Mouse (Mus musculus) midbrain, embryonic 12.5 days (tissue): ENCODE results near the gene Ercc2. TPM values are rescaled to one million over a fixed set of nuclear protein-coding genes. Genes with fewer than 3 reads are reported as not detected.

ENCODE experiments used
- ATAC-seq: fragments of 200-750 bp; cut with Nextera tagmentation; 2 replicates; pipeline ENCODE4 v1.8.0; 2017; ENCODE audit warnings: low read depth, moderate TSS enrichment, moderate library complexity; ENCODE audit not compliant: low FRiP score
- H3K27ac ChIP-seq: fragments of 300-500 bp; sonication (generic); replicated peaks from 2 replicates; pipeline ENCODE4 v1.5.1; 2016; ENCODE audit warnings: mild to moderate bottlenecking
- H3K27me3 ChIP-seq: fragments of 300-500 bp; sonication (generic); 2 replicates; pipeline ENCODE4 v1.6.1; 2016; ENCODE audit warnings: mild to moderate bottlenecking
- H3K36me3 ChIP-seq: fragments of 300-500 bp; sonication (generic); 2 replicates; pipeline ENCODE4 v1.6.1; 2016
- H3K4me1 ChIP-seq: fragments of 300-500 bp; sonication (generic); 2 replicates; pipeline ENCODE4 v1.6.1; 2016
- H3K4me2 ChIP-seq: fragments of 300-500 bp; sonication (generic); replicated peaks from 2 replicates; pipeline ENCODE4 v1.6.1; 2016; ENCODE audit warnings: mild to moderate bottlenecking, moderate library complexity
- H3K4me3 ChIP-seq: fragments of 300-500 bp; sonication (generic); 2 replicates; pipeline ENCODE4 v1.5.1; 2016; ENCODE audit warnings: mild to moderate bottlenecking
- H3K9ac ChIP-seq: fragments of 300-500 bp; sonication (generic); replicated peaks from 2 replicates; pipeline ENCODE4 v1.6.1; 2016; ENCODE audit warnings: mild to moderate bottlenecking, moderate library complexity
- H3K9me3 ChIP-seq: fragments of 300-500 bp; sonication (generic); 2 replicates; pipeline ENCODE4 v1.6.1; 2016; ENCODE audit warnings: mild to moderate bottlenecking
- WGBS: fragments of 180-500 bp; shearing (Covaris S2); methylation state at CpG from one replicate; pipeline ENCODE4 v1.1.7; 2016; 5-methylcytosine and 5-hydroxymethylcytosine counted together
- polyA plus RNA-seq: library from polyadenylated mRNA; unstranded; fragments of >200 nt; fragmentation: Nextera tagmentation; extraction: Ambion mirVana; gene quantifications from 2 replicates; pipeline ENCODE4 v1.2.1, GENCODE M21; 2016

The Ercc2 gene
- polyA plus RNA-seq, 1 experiment from 2014 or later = 27.5 TPM

DNA sequence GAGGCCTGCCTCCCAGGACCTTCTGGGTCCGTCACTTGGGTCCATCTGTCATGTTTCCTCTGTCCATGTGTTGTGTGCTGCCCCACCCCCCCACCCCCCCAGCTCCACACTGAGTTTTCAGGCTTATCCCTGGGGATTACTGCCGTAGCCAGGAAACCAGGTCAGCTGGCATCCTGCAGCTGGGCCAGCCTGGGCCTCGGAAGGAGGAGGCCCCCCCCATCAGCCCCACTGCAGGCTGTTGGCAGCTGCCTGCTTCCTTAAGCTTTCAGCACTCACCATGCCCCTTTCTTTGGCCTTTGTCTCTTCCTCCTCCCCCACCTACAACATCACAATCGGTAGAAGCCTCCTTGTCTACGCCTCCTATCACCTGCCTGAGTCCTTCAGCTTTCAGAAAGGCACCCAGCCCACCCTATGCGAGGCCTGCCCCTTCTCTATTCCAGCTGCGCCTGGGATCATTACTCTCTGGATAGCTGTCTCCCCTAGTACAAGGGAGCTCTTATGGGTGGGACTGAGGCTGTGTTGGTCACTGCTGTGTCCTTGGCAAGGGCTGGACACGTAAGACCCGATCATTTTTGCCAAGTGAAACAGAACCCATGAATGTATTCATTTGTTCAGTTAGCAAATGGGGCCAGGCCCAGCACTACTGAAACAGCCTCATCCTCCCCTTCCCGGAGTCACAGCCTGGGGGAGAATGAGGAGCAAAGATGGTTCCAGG, 7.0 kb downstream of the Ercc2 start:
- peaks cover 12% of the 10 kb centered on the region; the same call in 1 of the 2 replicates for H3K4me1 ChIP-seq
- H3K36me3 ChIP-seq = peaks cover 94% of the 10 kb centered on the region
- no peak overlapping the region for H3K4me3 ChIP-seq
- H3K9ac ChIP-seq = no peak overlapping the region; the same call in 1 of the 2 replicates
- H3K9me3 ChIP-seq = no peaks in the 10 kb centered on the region
- H3K27me3 ChIP-seq = no peaks in the 10 kb centered on the region
- peak; percentile 55 for ATAC-seq
- H3K27ac ChIP-seq = peak overlapping the region; percentile 79
- WGBS = 52% methylated on average over 10 of the region's 10 CpGs
- no peak overlapping the region for H3K4me2 ChIP-seq

DNA sequence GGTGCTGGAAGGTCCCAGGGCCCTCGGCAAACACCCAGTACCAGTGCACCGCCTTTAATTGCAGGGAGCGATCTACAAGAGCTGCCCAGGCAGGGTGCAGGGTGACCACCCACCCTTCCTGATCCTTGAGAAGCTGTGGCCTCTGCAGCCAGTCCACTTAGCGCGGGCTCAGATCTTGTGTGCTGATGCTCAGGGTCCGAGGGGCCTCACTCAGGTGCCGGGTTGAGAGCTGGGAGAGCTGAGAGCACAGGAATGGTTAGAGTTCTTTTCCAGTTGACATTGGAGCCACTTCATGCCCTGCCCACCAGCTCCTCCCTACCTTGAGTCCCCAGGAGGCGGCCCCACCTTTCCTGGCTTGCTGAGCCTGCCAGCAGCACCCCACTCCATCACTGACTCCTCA, 12.7 kb downstream of the Ercc2 start:
- ATAC-seq = no peak
- no peaks in the 10 kb centered on the region for H3K9me3 ChIP-seq
- no peak overlapping the region for H3K9ac ChIP-seq
- 88% methylated on average over 8 of the region's 8 CpGs for WGBS
- peaks cover 63% of the 10 kb centered on the region for H3K36me3 ChIP-seq
- H3K27ac ChIP-seq = no peak overlapping the region
- H3K4me2 ChIP-seq = no peak overlapping the region
- H3K4me3 ChIP-seq = no peak overlapping the region
- H3K27me3 ChIP-seq = peaks cover 15% of the 10 kb centered on the region
- peaks cover 5% of the 10 kb centered on the region for H3K4me1 ChIP-seq

GRCm38 (mm10) chr7:19399496-19400280, 17.9 kb downstream of the Ercc2 start:
- peak overlapping the region; percentile 37; the same call in 1 of the 2 replicates for H3K9ac ChIP-seq
- no peak for ATAC-seq
- peaks cover 66% of the 10 kb centered on the region for H3K27me3 ChIP-seq
- H3K4me2 ChIP-seq = peak overlapping the region; percentile 54
- H3K4me1 ChIP-seq = peaks cover 22% of the 10 kb centered on the region
- H3K36me3 ChIP-seq = peaks cover 13% of the 10 kb centered on the region
- H3K27ac ChIP-seq = no peak overlapping the region
- WGBS = 3% methylated on average over 25 of the region's 27 CpGs
- H3K9me3 ChIP-seq = peaks cover 7% of the 10 kb centered on the region; the same call in 1 of the 2 replicates
- H3K4me3 ChIP-seq = peak overlapping the region; percentile 30

GRCm38 (mm10) chr7:19400946-19401345, 19.1 kb downstream of the Ercc2 start:
- 84% methylated on average over 4 of the region's 4 CpGs for WGBS
- H3K27ac ChIP-seq = no peak overlapping the region
- H3K4me2 ChIP-seq = no peak overlapping the region
- H3K27me3 ChIP-seq = peaks cover 78% of the 10 kb centered on the region
- H3K4me1 ChIP-seq = peaks cover 25% of the 10 kb centered on the region
- no peak for ATAC-seq
- no peak overlapping the region for H3K4me3 ChIP-seq
- H3K36me3 ChIP-seq = 0 out of 2 replicates have a peak, but pooled peaks cover under 1% of the 10 kb centered on the region
- no peak overlapping the region for H3K9ac ChIP-seq
- peaks cover 7% of the 10 kb centered on the region; the same call in 1 of the 2 replicates for H3K9me3 ChIP-seq

GRCm38 (mm10) chr7:19402535-19403112, 20.8 kb downstream of the Ercc2 start:
- Histone ChIP-seq H3K4me3 (no peak overlapping the region), H3K4me2 (no peak overlapping the region), H3K4me1 (peaks cover 25% of the 10 kb centered on the region), H3K27me3 (peaks cover 90% of the 10 kb centered on the region), H3K36me3 (no peaks in the 10 kb centered on the region), H3K27ac (no peak overlapping the region), H3K9me3 (peaks cover 7% of the 10 kb centered on the region; the same call in 1 of the 2 replicates), H3K9ac (no peak overlapping the region)
- ATAC-seq = no peak
- WGBS = 75% methylated on average over 9 of the region's 9 CpGs

DNA sequence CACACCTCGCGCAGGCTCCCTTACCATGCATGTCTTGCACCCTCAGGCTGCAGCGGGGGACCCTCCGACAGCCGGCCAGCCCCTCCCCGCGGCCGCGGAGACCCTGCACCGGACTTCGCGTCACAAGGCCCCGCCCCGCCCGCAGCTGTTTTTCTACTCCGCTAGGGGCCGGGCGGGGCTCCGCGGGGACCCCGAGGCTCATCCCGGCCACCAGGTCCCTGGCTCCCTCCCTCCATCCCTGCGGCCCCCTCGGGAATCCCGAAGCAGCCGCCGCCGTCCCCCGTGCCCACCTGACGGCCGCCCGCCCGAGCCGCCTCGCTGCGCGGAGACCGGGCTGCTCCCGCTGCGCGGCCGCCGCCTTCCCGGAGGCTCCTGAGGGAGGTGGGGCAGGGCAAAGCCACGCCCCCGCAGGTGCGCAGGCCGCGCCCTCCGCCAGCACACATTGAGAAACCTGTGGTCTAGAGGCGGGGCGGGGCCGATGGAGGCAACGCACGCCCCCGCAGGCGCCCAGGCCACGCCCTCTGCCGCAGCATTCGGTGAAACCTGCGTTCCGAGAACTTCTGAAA, 22.0 kb downstream of the Ercc2 start, which contains the start of gene Klc3:
Klc3 (minus strand) TSS at position 374 of the 566 bp plus-strand sequence.
- H3K27me3 ChIP-seq = peaks cover 86% of the 10 kb centered on the region
- peak within 1 kb of the TSS; percentile 55 for H3K4me3 ChIP-seq
- ATAC-seq = no peak
- H3K9ac ChIP-seq = peak within 1 kb of the TSS; percentile 55
- peaks cover 25% of the 10 kb centered on the region for H3K4me1 ChIP-seq
- H3K9me3 ChIP-seq = peaks cover 7% of the 10 kb centered on the region; the same call in 1 of the 2 replicates
- H3K36me3 ChIP-seq = no peaks in the 10 kb centered on the region
- peak within 1 kb of the TSS; percentile 99 for H3K4me2 ChIP-seq
- no peak within 1 kb of the TSS for H3K27ac ChIP-seq
- WGBS = 2% methylated on average over 62 of the region's 62 CpGs

- no peaks in the 10 kb centered on the region for H3K36me3 ChIP-seq
- H3K27ac ChIP-seq = no peak within 1 kb of the TSS
- peak within 1 kb of the TSS; percentile 99 for H3K4me2 ChIP-seq
- peak within 1 kb of the TSS; percentile 55 for H3K4me3 ChIP-seq
- H3K4me1 ChIP-seq = peaks cover 21% of the 10 kb centered on the region
- H3K9me3 ChIP-seq = peaks cover 7% of the 10 kb centered on the region; the same call in 1 of the 2 replicates
- peak within 1 kb of the TSS; percentile 55 for H3K9ac ChIP-seq
- peaks cover 80% of the 10 kb centered on the region for H3K27me3 ChIP-seq
- 61% methylated on average over 7 of the region's 7 CpGs for WGBS
- no peak for ATAC-seq
Observed at GRCm38 (mm10) chr7:19404476-19404875, 22.7 kb downstream of the Ercc2 start, which contains the start of gene Ckm. Gene Ckm, plus strand, starts transcription at chr7:19404776.

GRCm38 (mm10) chr7:19405417-19405816, 23.6 kb downstream of the Ercc2 start:
- peaks cover 15% of the 10 kb centered on the region for H3K4me1 ChIP-seq
- WGBS = 3% methylated on average over 19 of the region's 19 CpGs
- ATAC-seq = peak; percentile 74
- peak overlapping the region; percentile 32; the same call in 1 of the 2 replicates for H3K4me2 ChIP-seq
- H3K27me3 ChIP-seq = peaks cover 70% of the 10 kb centered on the region
- no peaks in the 10 kb centered on the region for H3K36me3 ChIP-seq
- 0 out of 2 replicates have a peak overlapping the region, but pooled peaks have one; percentile 1 for H3K4me3 ChIP-seq
- H3K27ac ChIP-seq = no peak overlapping the region
- no peak overlapping the region for H3K9ac ChIP-seq
- peaks cover 7% of the 10 kb centered on the region; the same call in 1 of the 2 replicates for H3K9me3 ChIP-seq

- Histone ChIP-seq H3K4me2 (no peak overlapping the region), H3K9me3 (no peaks in the 10 kb centered on the region), H3K27ac (no peak overlapping the region), H3K27me3 (peaks cover 31% of the 10 kb centered on the region), H3K4me3 (no peak overlapping the region), H3K9ac (no peak overlapping the region), H3K36me3 (no peaks in the 10 kb centered on the region), H3K4me1 (peaks cover 3% of the 10 kb centered on the region; the same call in 1 of the 2 replicates)
- no peak for ATAC-seq
- 70% methylated on average over 6 of the region's 6 CpGs for WGBS
Observed at GRCm38 (mm10) chr7:19409753-19410152, 27.9 kb downstream of the Ercc2 start.

- Histone ChIP-seq H3K9ac (no peak overlapping the region), H3K27me3 (peaks cover 30% of the 10 kb centered on the region), H3K4me1 (no peaks in the 10 kb centered on the region), H3K27ac (no peak overlapping the region), H3K36me3 (no peaks in the 10 kb centered on the region), H3K4me2 (no peak overlapping the region), H3K4me3 (no peak overlapping the region), H3K9me3 (no peaks in the 10 kb centered on the region)
- no peak for ATAC-seq
- 86% methylated on average over 11 of the region's 11 CpGs for WGBS
Observed at GRCm38 (mm10) chr7:19410766-19411344, 29.0 kb downstream of the Ercc2 start.

DNA sequence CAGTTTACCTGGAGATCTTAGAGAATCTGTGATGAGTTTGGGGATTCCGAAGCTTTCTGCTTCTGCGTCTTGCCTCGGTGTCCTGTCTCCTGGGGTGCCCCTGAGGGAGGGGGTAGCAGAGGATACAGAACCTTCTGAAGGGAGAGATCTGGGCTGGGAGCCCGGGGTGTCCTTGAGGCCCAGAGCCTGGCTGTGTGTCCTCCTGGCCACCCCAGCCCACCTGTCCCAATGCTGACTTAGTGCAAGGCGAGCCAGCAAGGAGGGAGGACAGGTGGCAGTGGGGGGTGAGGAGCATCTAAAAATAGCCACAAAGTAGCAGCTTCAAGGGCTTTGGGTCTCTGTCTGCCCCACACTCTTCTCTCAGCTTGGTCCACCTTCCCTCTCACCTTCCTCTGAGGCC, 30.0 kb downstream of the Ercc2 start:
- WGBS = 77% methylated on average over 5 of the region's 5 CpGs
- no peak overlapping the region for H3K4me3 ChIP-seq
- H3K27me3 ChIP-seq = peaks cover 30% of the 10 kb centered on the region
- H3K4me1 ChIP-seq = no peaks in the 10 kb centered on the region
- H3K36me3 ChIP-seq = no peaks in the 10 kb centered on the region
- ATAC-seq = no peak
- H3K4me2 ChIP-seq = no peak overlapping the region
- no peaks in the 10 kb centered on the region for H3K9me3 ChIP-seq
- H3K9ac ChIP-seq = no peak overlapping the region
- H3K27ac ChIP-seq = no peak overlapping the region
